ENCODE assay signal across 11 mouse cellular contexts in the genomic region with DNA sequence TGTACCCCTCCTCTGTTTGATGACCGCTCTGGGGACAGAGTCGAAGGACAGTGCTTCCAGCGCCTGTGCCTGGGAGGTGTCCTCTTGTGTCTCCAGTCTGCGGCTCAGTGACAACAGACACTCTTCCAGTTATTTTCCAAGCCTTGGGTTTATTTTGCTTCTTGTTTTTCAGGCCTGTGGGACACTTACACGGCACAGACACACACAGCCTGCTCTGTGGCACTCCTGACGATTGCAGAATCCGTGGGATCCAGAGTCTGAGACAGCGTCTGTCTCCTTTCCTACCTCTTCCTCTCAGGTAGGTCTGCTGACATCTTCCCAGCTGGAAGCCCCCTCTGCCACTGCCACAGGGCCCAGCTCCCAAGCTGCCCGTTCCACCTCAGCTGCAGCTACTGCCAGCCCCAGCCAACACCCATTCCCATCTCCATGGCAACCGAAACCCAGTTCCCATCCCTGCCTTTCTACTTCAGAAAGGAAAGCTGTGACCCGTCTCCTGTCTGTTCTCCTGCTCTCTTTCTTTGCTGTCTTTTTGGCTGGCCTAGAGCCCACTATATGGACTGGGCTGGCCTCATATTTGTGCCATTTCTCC. TPM values are rescaled to one million over a fixed set of nuclear protein-coding genes. Genes with fewer than 3 reads are reported as not detected.
A peak's percentile ranks its signal among the peaks of the same experiment; 100 is the strongest.
DNase-seq lines count a peak whose midpoint lies in the region; ATAC-seq and TF ChIP-seq lines count a peak whose summit lies in the region.
"Had no signal": no experiment of that assay in that cellular context is flagged by ENCODE, and none has a peak within 500 bp of the region (broad histone marks: within the 10 kb centered on the region; RNA-seq: fewer than 3 reads in every experiment).

No protein-coding gene starts in this region.

- ATAC-seq in neural tube, embryonic 15.5 days (ENCODE audit: low FRiP score), result peak; percentile 74
- ATAC-seq: activated CD4-positive, CD25-positive, alpha-beta regulatory T cell, adult 4 months had no signal

- DNase-seq in cerebellum, postnatal 10 days, result peak; percentile 57 to 68
- no peak for DNase-seq in cerebellum, postnatal 4 days (ENCODE audit: low spot score in 2 of 2)
- DNase-seq in forebrain, embryonic 10.5 days (ENCODE audit: extremely low spot score, low spot score), result no peak
- DNase-seq in left cerebral cortex, adult 2 months (ENCODE audit: extremely low spot score in 1 of 2, low spot score in 2 of 2), result peak; percentile 52 to 53
- DNase-seq in adrenal gland, postnatal 36 days, result no peak
- no peak for DNase-seq in heart, adult 9 months (ENCODE audit: low spot score in 2 of 2)
- DNase-seq in adrenal gland, adult 8-10 months, result no peak

- H3K9me3 ChIP-seq in forebrain, embryonic 10.5 days, result no peaks in the 10 kb centered on the region
- no peaks in the 10 kb centered on the region for H3K9me3 ChIP-seq in neural tube, embryonic 15.5 days (replicated peaks)
- H3K9me3 ChIP-seq: embryonic facial prominence, embryonic 12.5 days had no signal

- H3K27ac ChIP-seq in forebrain, embryonic 10.5 days, result peak overlapping the region; percentile 42
- H3K27ac ChIP-seq in left cerebral cortex, adult 2 months, result peak overlapping the region; percentile 88
- peak overlapping the region; percentile 81 for H3K27ac ChIP-seq in neural tube, embryonic 15.5 days (replicated peaks)
- H3K27ac ChIP-seq: embryonic facial prominence, embryonic 12.5 days had no signal

- 60% methylated on average over 11 of the region's 11 CpGs for WGBS in forebrain, embryonic 10.5 days
- WGBS in neural tube, embryonic 15.5 days, result 38% methylated on average over 11 of the region's 11 CpGs

- H3K9ac ChIP-seq in neural tube, embryonic 15.5 days (replicated peaks), result no peak overlapping the region; the same call in 1 of the 2 replicates
- H3K9ac ChIP-seq: embryonic facial prominence, embryonic 12.5 days had no signal

- H3K36me3 ChIP-seq in forebrain, embryonic 10.5 days (replicated peaks), result peaks cover 7% of the 10 kb centered on the region
- H3K36me3 ChIP-seq in neural tube, embryonic 15.5 days, result no peaks in the 10 kb centered on the region

- intact Hi-C loops in left cerebral cortex, adult 2 months (cut with DNase I), result no loop called here

- no peaks in the 10 kb centered on the region for H3K27me3 ChIP-seq in forebrain, embryonic 10.5 days (ENCODE audit: poor library complexity, severe bottlenecking)
- no peaks in the 10 kb centered on the region for H3K27me3 ChIP-seq in neural tube, embryonic 15.5 days (replicated peaks)
- H3K27me3 ChIP-seq: embryonic facial prominence, embryonic 12.5 days had no signal

- H3K4me3 ChIP-seq in forebrain, embryonic 10.5 days, result no peak overlapping the region
- peak overlapping the region; percentile 0; the same call in 1 of the 2 replicates for H3K4me3 ChIP-seq in left cerebral cortex, adult 2 months
- H3K4me3 ChIP-seq in neural tube, embryonic 15.5 days (replicated peaks), result no peak overlapping the region
- H3K4me3 ChIP-seq: embryonic facial prominence, embryonic 12.5 days had no signal

- H3K4me2 ChIP-seq in neural tube, embryonic 15.5 days, result 0 out of 2 replicates have a peak overlapping the region, but pooled peaks have one; percentile 9
- H3K4me2 ChIP-seq: embryonic facial prominence, embryonic 12.5 days had no signal

- no peak for TF ChIP-seq CTCF in left cerebral cortex, adult 2 months (IDR thresholded peaks at IDR 0.05)

- peaks cover 25% of the 10 kb centered on the region for H3K4me1 ChIP-seq in forebrain, embryonic 10.5 days
- H3K4me1 ChIP-seq in neural tube, embryonic 15.5 days, result peaks cover 22% of the 10 kb centered on the region

RNA-seq across cellular contexts. Expression of a gene that starts 21.4 kb away (rescaled TPM):
- 28.4 and 33.4 TPM in 2 replicates for polyA plus RNA-seq in forebrain, embryonic 10.5 days (2016; fragmentation: Nextera tagmentation; extraction: Ambion mirVana)
- 100 to 1,000 TPM; 226 to 228 TPM for total RNA-seq in left cerebral cortex, adult 2 months (2021)
- 80.6 and 94.2 TPM in 2 replicates for polyA plus RNA-seq in neural tube, embryonic 15.5 days (2015; fragmentation: Nextera tagmentation; extraction: Ambion mirVana)
- total RNA-seq in adrenal gland, postnatal 36 days (2021), result 10 to 100 TPM; 68.7 to 93.5 TPM
- 100 to 1,000 TPM in 2 of 4 experiments, 10 to 100 TPM in 2; 62.9 to 122 (median 86.9) TPM for total RNA-seq in adrenal gland, adult 8-10 months (2022)

RNA-seq across cellular contexts. Expression of a gene that starts 32.4 kb away (rescaled TPM):
- not detected in 2 replicates for polyA plus RNA-seq in forebrain, embryonic 10.5 days (2016; fragmentation: Nextera tagmentation; extraction: Ambion mirVana)
- total RNA-seq in left cerebral cortex, adult 2 months (2021), result 1 to 10 TPM; 1.2 to 1.3 TPM
- polyA plus RNA-seq in neural tube, embryonic 15.5 days (2015; fragmentation: Nextera tagmentation; extraction: Ambion mirVana), result 3.3 and 4.0 TPM in 2 replicates
- total RNA-seq in adrenal gland, postnatal 36 days (2021), result not detected
- under 1 TPM in 1 of 4 experiments, not detected in 3; 0.30 TPM for total RNA-seq in adrenal gland, adult 8-10 months (2022)
- polyA plus RNA-seq: activated CD4-positive, CD25-positive, alpha-beta regulatory T cell, adult 4 months; embryonic facial prominence, embryonic 12.5 days; heart, embryonic 14.5 days had no signal

Comparison
In these comparisons a context has a peak if more than half of its experiments do, and no peak if none do; other contexts are left out.
1. DNase-seq: peak in cerebellum, postnatal 10 days (2 of 2) and left cerebral cortex, adult 2 months (2 of 2); none in cerebellum, postnatal 4 days (0 of 2), forebrain, embryonic 10.5 days (single experiment), adrenal gland, postnatal 36 days (0 of 2), heart, adult 9 months (0 of 2) and adrenal gland, adult 8-10 months (single experiment).
2. Peak in every context shown above with its lines, with median percentiles within 50 percentile points of each other: H3K27ac ChIP-seq.